Mouse (Mus musculus) forebrain, postnatal 0 days (tissue): ENCODE measurements around the gene Gm12184. TPM values are rescaled to one million over a fixed set of nuclear protein-coding genes. Genes with fewer than 3 reads are reported as not detected.
"Not testable (repeated sequence)": the region's sequence is repeated elsewhere in the genome, so short reads cannot be mapped to it uniquely, and the experiment has no call there.

Experiments
- ATAC-seq: fragments of 200-750 bp; cut with Nextera tagmentation; 2 replicates; pipeline ENCODE4 v1.8.0; 2017; ENCODE audit warnings: mild to moderate bottlenecking, moderate library complexity
- DNase-seq: peaks from one replicate; pipeline ENCODE4 v3.0.0-alpha.2; 2015
- H3K27ac ChIP-seq: fragments of 300-500 bp; sonication (generic); 2 replicates; pipeline ENCODE4 v1.5.1; 2014; ENCODE audit warnings: low read depth, mild to moderate bottlenecking, antibody characterized with exemption, low read length, moderate library complexity, mixed read lengths
- H3K27me3 ChIP-seq: fragments of 300-500 bp; sonication (generic); 2 replicates; pipeline ENCODE4 v1.6.1; 2014; ENCODE audit warnings: mild to moderate bottlenecking, low read length, mixed read lengths; ENCODE audit not compliant: insufficient read depth
- H3K36me3 ChIP-seq: fragments of 300-500 bp; sonication (generic); 2 replicates; pipeline ENCODE4 v1.6.1; 2014; ENCODE audit warnings: mild to moderate bottlenecking, moderate library complexity; ENCODE audit not compliant: insufficient read depth
- H3K4me1 ChIP-seq: fragments of 300-500 bp; sonication (generic); 2 replicates; pipeline ENCODE4 v1.6.1; 2014; ENCODE audit warnings: antibody characterized with exemption; ENCODE audit not compliant: insufficient read depth
- H3K4me2 ChIP-seq: fragments of 300-500 bp; sonication (generic); 2 replicates; pipeline ENCODE4 v1.6.1; 2014; ENCODE audit warnings: low read depth, mild to moderate bottlenecking, moderate library complexity
- H3K4me3 ChIP-seq: fragments of 300-500 bp; sonication (generic); 2 replicates; pipeline ENCODE4 v1.5.1; 2014; ENCODE audit warnings: low read depth, low read length, mixed read lengths
- H3K9ac ChIP-seq: fragments of 300-500 bp; sonication (generic); 2 replicates; pipeline ENCODE4 v1.6.1; 2014; ENCODE audit warnings: mild to moderate bottlenecking
- H3K9me3 ChIP-seq: fragments of 300-500 bp; sonication (generic); 2 replicates; pipeline ENCODE4 v1.6.1; 2016; ENCODE audit warnings: low read length
- CTCF ChIP-seq: sonication (generic); IDR thresholded peaks from 2 replicates; pipeline ENCODE4 v1.5.1; 2016; ENCODE audit warnings: antibody characterized with exemption, control low read depth, low read depth
- WGBS: fragments of 180-500 bp; shearing (Covaris S2); extraction: QIAGEN DNeasy Blood & Tissue Kit; methylation state at CpG from one replicate; pipeline ENCODE4 v1.1.7; 2014; 5-methylcytosine and 5-hydroxymethylcytosine counted together
- polyA plus RNA-seq: library from polyadenylated mRNA; unstranded; fragments of >200 nt; fragmentation: Nextera tagmentation; extraction: Ambion mirVana; gene quantifications from 2 replicates; pipeline ENCODE4 v1.2.1, GENCODE M21; 2015
- total RNA-seq: library from RNA; depleted of rRNA; stranded (reverse); fragments of >200 nt; gene quantifications from 2 replicates; pipeline ENCODE4 v1.2.3, GENCODE M21; 2014

Gm12184 gene
- total and polyA plus RNA-seq, 2 experiments from 2014 or later = 3.7 to 9.3 TPM

GRCm38 (mm10) chr11:48853474-48854180 lies 27.2 kb upstream of the Gm12184 start:
- Histone ChIP-seq H3K27ac (peak overlapping the region; percentile 64; the same call in 1 of the 2 replicates), H3K9me3 (no peaks in the 10 kb centered on the region), H3K4me1 (peaks cover 10% of the 10 kb centered on the region; the same call in 1 of the 2 replicates), H3K27me3 (no peaks in the 10 kb centered on the region; the same call in 1 of the 2 replicates), H3K9ac (peak overlapping the region; percentile 49), H3K4me2 (peak overlapping the region; percentile 83), H3K4me3 (peak overlapping the region; percentile 71), H3K36me3 (no peaks in the 10 kb centered on the region)
- ATAC-seq (peak; percentile 50), DNase-seq (peak; percentile 95)
- peak; percentile 39 for TF ChIP-seq CTCF
- under 1% methylated on average over 31 of the region's 31 CpGs for WGBS

DNA sequence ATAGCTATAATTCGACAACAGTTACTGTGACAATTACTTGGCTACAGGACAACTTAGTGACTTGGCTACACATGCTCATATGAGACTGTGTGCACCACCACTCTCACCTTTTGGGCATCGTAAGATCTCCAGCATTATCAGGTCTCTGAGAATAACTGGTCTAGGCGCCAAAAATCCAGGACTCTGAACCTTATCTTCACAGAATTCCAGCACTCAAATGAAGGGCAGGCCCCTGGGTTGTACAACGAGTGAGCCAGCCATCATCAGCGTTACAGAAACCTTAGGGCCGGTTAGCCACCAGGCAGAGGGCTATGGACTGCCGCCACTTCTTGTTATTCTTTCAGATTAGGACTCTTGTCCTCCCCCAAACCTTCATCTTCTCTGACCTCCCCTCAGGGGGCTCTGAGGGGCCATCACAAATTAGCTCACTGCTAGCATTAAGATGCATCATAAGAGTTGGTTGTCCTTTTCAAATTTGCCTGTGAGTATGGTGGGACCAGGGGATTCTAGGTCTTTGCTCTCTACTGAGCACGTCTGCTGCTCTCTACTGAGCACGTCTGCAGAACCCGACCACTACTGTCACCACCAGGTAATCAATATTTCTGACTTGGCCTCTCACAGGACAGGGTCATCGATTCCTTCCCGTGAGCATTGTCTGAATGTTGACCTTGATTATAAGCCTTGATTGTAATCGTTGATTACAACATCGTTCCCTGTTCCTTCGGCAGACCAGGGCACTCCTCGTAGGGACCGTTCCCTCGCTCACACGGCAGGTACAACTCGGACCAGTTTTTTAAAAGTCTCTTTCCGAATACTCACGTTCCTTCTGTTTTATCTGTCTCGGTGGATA lies 26.4 kb upstream of the Gm12184 start:
- ATAC-seq (no peak; the same call in 1 of the 2 replicates), DNase-seq (no peak)
- H3K9ac ChIP-seq = peak overlapping the region; percentile 49
- no peak for TF ChIP-seq CTCF
- peak overlapping the region; percentile 64 for H3K27ac ChIP-seq
- H3K9me3 ChIP-seq = no peaks in the 10 kb centered on the region
- peaks cover 4% of the 10 kb centered on the region; the same call in 1 of the 2 replicates for H3K4me1 ChIP-seq
- no peaks in the 10 kb centered on the region; the same call in 1 of the 2 replicates for H3K27me3 ChIP-seq
- peak overlapping the region; percentile 71 for H3K4me3 ChIP-seq
- H3K4me2 ChIP-seq = peak overlapping the region; percentile 83
- no peaks in the 10 kb centered on the region for H3K36me3 ChIP-seq
- 7% methylated on average over 23 of the region's 23 CpGs for WGBS

DNA sequence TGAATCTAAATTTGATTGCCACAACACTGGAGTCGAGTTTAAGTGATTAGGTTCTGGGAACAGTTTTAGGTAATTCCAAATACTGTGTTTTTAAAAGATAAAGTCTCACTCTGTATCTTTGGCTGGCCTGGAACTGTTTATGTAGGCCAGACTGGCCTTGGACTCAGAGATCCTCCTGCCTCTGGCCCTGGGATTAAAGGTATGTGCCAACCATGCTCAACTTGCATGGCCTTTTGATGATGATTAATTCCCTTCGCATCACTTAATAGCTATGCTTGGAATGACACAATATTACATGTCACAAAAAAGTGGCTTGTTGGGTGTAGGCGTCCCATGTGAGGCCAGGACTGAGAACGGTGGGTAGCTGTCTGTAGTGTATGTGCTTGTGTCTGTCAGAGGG lies 25.7 kb upstream of the Gm12184 start:
- Histone ChIP-seq H3K27me3 (no peaks in the 10 kb centered on the region; the same call in 1 of the 2 replicates), H3K4me1 (peaks cover 4% of the 10 kb centered on the region; the same call in 1 of the 2 replicates), H3K4me3 (peak overlapping the region; percentile 71; the same call in 1 of the 2 replicates), H3K9me3 (no peaks in the 10 kb centered on the region), H3K27ac (no peak overlapping the region), H3K4me2 (peak overlapping the region; percentile 83; the same call in 1 of the 2 replicates), H3K36me3 (no peaks in the 10 kb centered on the region), H3K9ac (peak overlapping the region; percentile 49; the same call in 1 of the 2 replicates)
- 61% methylated on average over 4 of the region's 4 CpGs for WGBS
- no peak for TF ChIP-seq CTCF
- DNase-seq (no peak), ATAC-seq (no peak)

- 82% methylated on average over 4 of the region's 4 CpGs for WGBS
- no peak overlapping the region for H3K9ac ChIP-seq
- H3K27me3 ChIP-seq = no peaks in the 10 kb centered on the region; the same call in 1 of the 2 replicates
- peaks cover 4% of the 10 kb centered on the region; the same call in 1 of the 2 replicates for H3K4me1 ChIP-seq
- TF ChIP-seq CTCF = peak; percentile 14; the same call in 1 of the 2 replicates
- H3K4me3 ChIP-seq = no peak overlapping the region
- no peaks in the 10 kb centered on the region for H3K9me3 ChIP-seq
- no peak overlapping the region for H3K27ac ChIP-seq
- no peak for DNase-seq
- no peak for ATAC-seq
- no peak overlapping the region for H3K4me2 ChIP-seq
- no peaks in the 10 kb centered on the region for H3K36me3 ChIP-seq
Observed at GRCm38 (mm10) chr11:48851270-48851995, 25.0 kb upstream of the Gm12184 start.

DNA sequence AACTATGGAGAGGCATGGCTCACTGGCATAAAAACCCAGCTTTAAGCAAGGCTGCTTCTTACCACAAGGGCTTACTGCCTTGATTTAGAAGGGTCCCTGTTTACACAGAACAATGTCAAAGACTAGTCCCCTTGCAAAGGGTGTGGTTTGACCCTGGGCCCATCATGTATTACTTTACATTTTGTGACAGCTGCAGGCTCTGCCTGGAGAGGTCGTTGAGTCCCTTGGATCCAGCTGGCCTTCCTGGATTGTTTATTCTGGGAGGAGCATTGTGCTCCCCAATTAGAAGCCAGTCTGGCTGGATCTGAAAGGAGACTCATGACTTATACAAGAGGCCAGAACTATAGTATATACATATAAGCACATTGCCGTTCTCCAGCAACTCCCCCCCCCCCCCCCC lies 23.8 kb upstream of the Gm12184 start:
- WGBS = 44% methylated on average over 2 of the region's 2 CpGs
- Histone ChIP-seq H3K4me2 (no peak overlapping the region), H3K27ac (no peak overlapping the region), H3K4me1 (peaks cover 4% of the 10 kb centered on the region; the same call in 1 of the 2 replicates), H3K9me3 (no peaks in the 10 kb centered on the region), H3K9ac (no peak overlapping the region), H3K36me3 (no peaks in the 10 kb centered on the region), H3K4me3 (no peak overlapping the region), H3K27me3 (no peaks in the 10 kb centered on the region; the same call in 1 of the 2 replicates)
- DNase-seq (no peak), ATAC-seq (no peak)
- no peak for TF ChIP-seq CTCF

GRCm38 (mm10) chr11:48846881-48847280 lies 20.4 kb upstream of the Gm12184 start:
- Histone ChIP-seq H3K36me3 (no peaks in the 10 kb centered on the region), H3K4me2 (no peak overlapping the region), H3K4me1 (no peaks in the 10 kb centered on the region), H3K4me3 (no peak overlapping the region), H3K9me3 (no peaks in the 10 kb centered on the region), H3K27me3 (no peaks in the 10 kb centered on the region; the same call in 1 of the 2 replicates), H3K27ac (no peak overlapping the region), H3K9ac (no peak overlapping the region)
- DNase-seq (no peak), ATAC-seq (no peak)
- TF ChIP-seq CTCF = no peak
- 67% methylated on average over 5 of the region's 5 CpGs for WGBS

DNA sequence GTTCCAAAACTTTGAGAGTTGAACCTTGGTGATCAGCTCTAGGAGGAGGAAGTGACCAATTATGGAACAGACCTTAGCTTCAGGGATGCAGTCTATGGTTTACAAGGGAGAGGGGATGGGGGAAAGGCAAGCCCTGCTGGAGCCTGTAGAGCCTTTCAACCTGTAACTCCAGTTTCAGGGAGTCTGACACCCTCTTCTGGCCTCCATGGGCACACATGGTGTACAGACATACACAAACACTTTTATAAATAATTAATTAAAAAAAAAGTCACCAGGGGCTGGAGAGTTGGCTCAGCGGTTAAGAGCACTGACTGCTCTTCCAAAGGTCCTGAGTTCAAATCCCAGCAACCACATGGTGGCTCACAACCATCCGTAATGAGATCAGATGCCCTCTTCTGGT lies 19.9 kb upstream of the Gm12184 start:
- ATAC-seq, H3K9me3 ChIP-seq, H3K27ac ChIP-seq, H3K36me3 ChIP-seq, H3K4me3 ChIP-seq, H3K27me3 ChIP-seq, DNase-seq, H3K4me2 ChIP-seq, H3K4me1 ChIP-seq, H3K9ac ChIP-seq: not testable (repeated sequence)
- WGBS = 76% methylated on average over 2 of the region's 2 CpGs
